Mouse (Mus musculus) heart, adult 18-20 months (tissue): ENCODE data around the gene Mettl1. TPM values are rescaled to one million over a fixed set of nuclear protein-coding genes. Genes with fewer than 3 reads are reported as not detected.

Experiments
- DNase-seq, 2 experiments: peaks; one replicate each; pipeline ENCODE4 v3.0.0; 2021 to 2022; ENCODE audit warnings: mixed read lengths in 1 of 2
- long read RNA-seq, 2 experiments: library from polyadenylated mRNA; stranded (forward); transcript quantifications; one replicate each; pipeline ENCODE4 v2.0.0; 2021
- total RNA-seq, 2 experiments: library from RNA; stranded (reverse); gene quantifications; 2 replicates each; pipeline ENCODE4 v1.2.3; 2021

Gene Mettl1
- 1 to 10 TPM; 7.0 to 8.2 TPM for total RNA-seq
- long read RNA-seq, experiment 1, transcript Mettl1-201 (6 exons, 1,791 nt), result major isoform, 5 of 6 reads
- long read RNA-seq, experiment 1, partial matches to known transcripts, result 0 of 6 reads
- long read RNA-seq, experiment 1, other reads (novel, unspliced or antisense), result 1 of 6 reads
- long read RNA-seq, experiment 2, transcript Mettl1-201 (6 exons, 1,791 nt), result major isoform, 6 of 7 reads
- long read RNA-seq, experiment 2, partial matches to known transcripts, result 0 of 7 reads
- long read RNA-seq, experiment 2, other reads (novel, unspliced or antisense), result 1 of 7 reads

- DNase-seq, result peak in 1 of 2 experiments; percentile 29
Measured at GRCm38 (mm10) chr10:127041274-127041766, at the start of gene Mettl1, which contains the start of gene Eef1akmt3. Mettl1 (plus strand) TSS chr10:127041414. Eef1akmt3 (minus strand) TSS chr10:127041513.

- no peak for DNase-seq
Measured at GRCm38 (mm10) chr10:126991676-126992075, 49.5 kb upstream of the Mettl1 start.

GRCm38 (mm10) chr10:126993621-126994020 is 47.6 kb upstream of the Mettl1 start:
- no peak for DNase-seq

GRCm38 (mm10) chr10:126997340-126998113 is 43.7 kb upstream of the Mettl1 start:
- peak in 1 of 2 experiments; percentile 44 for DNase-seq

GRCm38 (mm10) chr10:127000529-127000928 is 40.7 kb upstream of the Mettl1 start, which contains the start of gene Avil:
Avil (plus strand) TSS chr10:127000709.
- DNase-seq, result peak in 1 of 2 experiments; percentile 7

GRCm38 (mm10) chr10:127001297-127001696 is 39.9 kb upstream of the Mettl1 start:
- peak in 1 of 2 experiments; percentile 25 for DNase-seq

GRCm38 (mm10) chr10:127002056-127002455 is 39.2 kb upstream of the Mettl1 start:
- DNase-seq, result no peak

- no peak for DNase-seq
Measured at GRCm38 (mm10) chr10:127002765-127003164, 38.4 kb upstream of the Mettl1 start.

DNA sequence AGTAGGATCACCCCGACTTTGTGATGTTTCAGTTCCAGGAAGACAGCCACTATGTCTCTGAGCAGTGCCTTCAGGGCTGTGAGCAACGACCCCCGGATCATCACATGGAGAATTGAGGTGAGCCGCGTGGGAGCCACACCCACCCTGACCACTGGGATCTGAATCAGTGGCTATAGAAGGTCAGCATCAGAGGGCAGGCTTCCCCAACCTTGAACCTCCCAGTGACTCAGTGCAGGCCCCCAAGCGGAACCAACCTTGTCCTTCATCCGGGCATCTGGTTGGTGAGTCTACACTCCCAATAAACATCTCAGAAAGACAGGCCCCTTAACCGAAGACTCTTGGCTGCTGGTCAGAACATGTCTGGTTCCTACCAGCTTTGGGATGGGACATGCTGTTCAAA is 37.9 kb upstream of the Mettl1 start:
- no peak for DNase-seq

DNA sequence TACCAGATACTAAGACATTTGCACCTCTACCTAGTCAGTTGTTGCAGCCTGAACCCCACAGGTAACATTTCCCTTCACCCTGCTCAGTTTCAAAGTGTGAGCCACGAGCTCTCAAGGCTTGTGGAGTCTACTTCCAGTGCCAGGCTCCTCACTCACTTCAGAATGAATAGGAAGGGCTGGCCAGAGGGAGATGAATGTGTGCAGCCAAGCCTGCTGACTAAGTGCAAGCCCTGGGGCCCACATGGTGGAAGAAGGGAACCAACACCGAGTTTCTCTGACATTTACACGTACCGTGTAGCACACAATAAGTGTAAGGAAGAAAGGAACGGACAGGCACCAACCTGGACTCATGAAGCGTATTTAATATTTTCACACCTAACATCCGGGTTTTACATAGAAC is 37.4 kb upstream of the Mettl1 start:
- DNase-seq, result no peak

GRCm38 (mm10) chr10:127016488-127016887 is 24.7 kb upstream of the Mettl1 start:
- no peak for DNase-seq

DNA sequence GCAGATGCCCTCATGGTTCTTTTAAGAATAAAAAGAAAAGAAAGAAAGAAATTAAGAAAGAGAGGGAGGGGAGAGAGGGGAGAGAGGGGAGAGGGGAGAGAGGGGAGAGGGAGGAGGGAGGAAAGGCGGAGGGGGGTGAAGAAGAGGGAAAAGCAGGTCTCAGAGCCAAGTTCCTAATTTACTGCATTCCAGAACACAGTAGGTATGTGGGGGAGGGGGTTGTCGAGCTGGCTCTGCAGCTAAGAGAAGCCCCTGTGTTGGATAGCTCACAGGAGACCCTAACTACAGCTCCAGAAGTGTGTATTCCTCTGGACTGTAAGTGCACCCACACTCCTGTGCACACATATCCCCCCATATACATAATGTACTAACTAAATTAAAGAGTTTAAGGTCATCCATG is 24.1 kb upstream of the Mettl1 start:
- no peak for DNase-seq

- no peak for DNase-seq
Measured at GRCm38 (mm10) chr10:127018422-127018821, 22.8 kb upstream of the Mettl1 start.

GRCm38 (mm10) chr10:127030336-127031296 is 10.6 kb upstream of the Mettl1 start, which contains the start of gene Tsfm:
Tsfm (minus strand) TSS chr10:127030840.
- DNase-seq, result peak; percentile 93 to 97

DNA sequence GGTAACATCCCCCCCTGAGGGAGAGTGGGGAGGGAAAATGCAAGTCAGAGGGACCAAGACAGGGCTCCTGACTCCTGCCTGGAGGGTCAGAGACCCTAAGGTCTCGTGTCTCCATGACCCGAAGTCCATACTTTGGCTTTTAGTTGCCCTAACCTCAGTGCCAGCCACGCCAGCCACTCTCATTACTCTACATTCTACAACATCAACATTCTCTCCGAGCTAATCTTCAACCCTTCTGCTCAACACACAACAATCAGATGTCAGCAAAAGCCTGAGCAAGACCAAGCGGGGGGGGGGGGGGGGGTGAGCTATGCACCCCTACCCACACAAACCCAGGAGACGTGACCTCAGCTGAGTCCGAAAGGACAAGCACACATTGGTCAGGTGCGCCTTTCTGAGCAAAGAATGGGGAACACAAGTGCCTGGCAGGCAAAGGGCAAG is 7.9 kb upstream of the Mettl1 start:
- DNase-seq, result no peak

- DNase-seq, result no peak
Measured at GRCm38 (mm10) chr10:127036273-127036672, 4.9 kb upstream of the Mettl1 start.

DNA sequence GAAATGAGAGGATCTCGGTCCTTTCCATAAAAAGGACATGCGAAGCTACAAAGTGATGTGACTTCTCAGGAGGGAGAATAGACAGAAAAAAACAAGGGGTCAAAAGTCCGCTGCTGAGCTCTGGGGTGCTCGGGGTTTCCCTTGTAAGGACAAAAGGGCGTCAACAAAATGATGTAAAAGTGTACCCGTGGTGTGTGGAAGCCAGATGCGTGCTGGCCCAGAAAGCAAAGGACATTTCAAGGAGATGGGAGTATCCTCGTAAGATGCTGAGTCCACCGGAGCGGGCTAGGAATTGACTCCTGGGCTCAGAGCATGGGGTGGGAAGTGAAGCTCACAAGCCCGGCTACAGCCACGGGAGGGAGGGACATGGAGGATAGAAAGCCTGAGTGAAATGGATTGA is 3.6 kb upstream of the Mettl1 start:
- DNase-seq, result no peak

GRCm38 (mm10) chr10:127040569-127041214 is 522 bp upstream of the Mettl1 start:
- DNase-seq, result no peak

DNA sequence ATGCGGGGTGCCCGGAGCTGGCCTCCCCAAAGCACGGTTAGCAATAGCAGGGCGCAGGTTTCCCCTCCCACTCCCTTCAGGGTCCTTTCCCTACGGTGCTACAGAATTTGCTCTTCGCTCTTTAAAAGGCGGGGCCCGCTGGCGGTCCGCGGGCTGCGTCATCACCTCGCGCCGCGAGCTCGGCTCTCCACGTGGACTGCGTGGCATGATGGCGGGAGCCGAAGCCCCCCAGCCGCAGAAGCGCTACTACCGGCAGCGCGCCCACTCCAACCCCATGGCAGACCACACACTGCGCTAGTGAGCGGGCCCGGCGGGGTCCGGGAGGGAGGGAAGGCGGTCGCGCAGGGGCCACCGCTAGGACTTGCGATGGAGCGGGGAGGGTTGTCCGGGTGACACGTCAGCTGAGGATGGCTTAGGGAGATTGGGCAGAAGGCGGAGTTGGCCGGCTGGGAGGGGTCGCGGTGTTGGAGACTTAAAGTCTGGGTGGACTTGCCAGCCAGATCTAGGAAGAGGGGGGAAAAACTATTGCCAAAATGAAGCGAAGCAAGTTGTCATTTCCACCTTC is 642 bp downstream of the Mettl1 start:
- DNase-seq, result peak; percentile 88 to 94

GRCm38 (mm10) chr10:127042468-127043115 is 1.4 kb downstream of the Mettl1 start:
- DNase-seq, result no peak
